Mouse (Mus musculus) embryo, embryonic 9.5 days (tissue): ENCODE measurements around the gene Rilpl1.
"Not testable (repeated sequence)": the region's sequence is repeated elsewhere in the genome, so short reads cannot be mapped to it uniquely, and the experiment has no call there.

Source experiments
- DNase-seq: peaks from one replicate; pipeline ENCODE4 v3.0.0-alpha.2; 2017; ENCODE audit errors: extremely low spot score

The Rilpl1 gene

GRCm38 (mm10) chr5:124530655-124531582 is at the start of gene Rilpl1:
TSS of gene Rilpl1 (minus strand) at chr5:124531391.
- peak; percentile 92 for DNase-seq

GRCm38 (mm10) chr5:124578633-124579317 is 47.6 kb upstream of the Rilpl1 start, which contains the start of the genes Eif2b1 and Gtf2h3:
TSS of gene Eif2b1 (minus strand) at chr5:124579131.
TSS of gene Gtf2h3 (plus strand) at chr5:124579140.
- peak; percentile 92 for DNase-seq

- DNase-seq = no peak
Measured at GRCm38 (mm10) chr5:124575467-124575866, 44.3 kb upstream of the Rilpl1 start.

GRCm38 (mm10) chr5:124571068-124571467 is 39.9 kb upstream of the Rilpl1 start:
- DNase-seq = no peak

- DNase-seq = no peak
Measured at GRCm38 (mm10) chr5:124555145-124555544, 24.0 kb upstream of the Rilpl1 start.

- no peak for DNase-seq
Measured at GRCm38 (mm10) chr5:124553607-124554006, 22.4 kb upstream of the Rilpl1 start.

- peak; percentile 94 for DNase-seq
Measured at GRCm38 (mm10) chr5:124552558-124553307, 21.5 kb upstream of the Rilpl1 start, which contains the start of gene Ddx55. TSS of gene Ddx55 (plus strand) at chr5:124552864.

GRCm38 (mm10) chr5:124552094-124552472 is 20.9 kb upstream of the Rilpl1 start:
- DNase-seq = no peak

- not testable (repeated sequence) for DNase-seq
Measured at GRCm38 (mm10) chr5:124551349-124552093, 20.3 kb upstream of the Rilpl1 start.

- not testable (repeated sequence) for DNase-seq
Measured at GRCm38 (mm10) chr5:124550737-124551136, 19.5 kb upstream of the Rilpl1 start.

- no peak for DNase-seq
Measured at GRCm38 (mm10) chr5:124541602-124541973, 10.4 kb upstream of the Rilpl1 start.

GRCm38 (mm10) chr5:124540905-124541601 is 9.9 kb upstream of the Rilpl1 start:
- peak; percentile 50 for DNase-seq

- DNase-seq = peak; percentile 93
Measured at GRCm38 (mm10) chr5:124540383-124540786, 9.2 kb upstream of the Rilpl1 start, which contains the start of gene Tmed2. TSS of gene Tmed2 (plus strand) at chr5:124540695.

GRCm38 (mm10) chr5:124539905-124540304 is 8.7 kb upstream of the Rilpl1 start:
- DNase-seq = no peak

- DNase-seq = peak; percentile 63
Measured at GRCm38 (mm10) chr5:124538813-124539792, 7.9 kb upstream of the Rilpl1 start.

- DNase-seq = no peak
Measured at GRCm38 (mm10) chr5:124536776-124537175, 5.6 kb upstream of the Rilpl1 start.

- DNase-seq = no peak
Measured at GRCm38 (mm10) chr5:124535016-124535415, 3.8 kb upstream of the Rilpl1 start.

GRCm38 (mm10) chr5:124532451-124532850 is 1.3 kb upstream of the Rilpl1 start:
- no peak for DNase-seq

GRCm38 (mm10) chr5:124531583-124531930 is 366 bp upstream of the Rilpl1 start:
- no peak for DNase-seq
